Mouse (Mus musculus) midbrain, embryonic 10.5 days (tissue): ENCODE data around the gene Tvp23b. TPM values are rescaled to one million over a fixed set of nuclear protein-coding genes. Genes with fewer than 3 reads are reported as not detected.

Experiments
- DNase-seq: peaks from one replicate; pipeline ENCODE4 v3.0.0-alpha.2; 2017; ENCODE audit warnings: low spot score
- H3K27ac ChIP-seq: fragments of 300-500 bp; sonication (generic); replicated peaks from 2 replicates; pipeline ENCODE4 v1.5.1; 2016; ENCODE audit warnings: mild to moderate bottlenecking
- H3K27me3 ChIP-seq: fragments of 300-500 bp; sonication (generic); 2 replicates; pipeline ENCODE4 v1.6.1; 2016; ENCODE audit warnings: low read depth, mild to moderate bottlenecking; ENCODE audit not compliant: poor library complexity, severe bottlenecking
- H3K36me3 ChIP-seq: fragments of 300-500 bp; sonication (generic); 2 replicates; pipeline ENCODE4 v1.6.1; 2016; ENCODE audit warnings: mild to moderate bottlenecking, moderate library complexity
- H3K4me1 ChIP-seq: fragments of 300-500 bp; sonication (generic); 2 replicates; pipeline ENCODE4 v1.6.1; 2016
- H3K4me3 ChIP-seq: fragments of 300-500 bp; sonication (generic); 2 replicates; pipeline ENCODE4 v1.5.1; 2016; ENCODE audit warnings: mild to moderate bottlenecking, moderate library complexity
- H3K9me3 ChIP-seq: fragments of 300-500 bp; sonication (generic); replicated peaks from 2 replicates; pipeline ENCODE4 v1.6.1; 2016; ENCODE audit warnings: mild to moderate bottlenecking
- WGBS: fragments of 180-500 bp; shearing (Covaris S2); methylation state at CpG from one replicate; pipeline ENCODE4 v1.1.7; 2016; 5-methylcytosine and 5-hydroxymethylcytosine counted together
- polyA plus RNA-seq: library from polyadenylated mRNA; unstranded; fragments of >200 nt; fragmentation: Nextera tagmentation; extraction: Ambion mirVana; gene quantifications from 2 replicates; pipeline ENCODE4 v1.2.1, GENCODE M21; 2016

Tvp23b gene
- polyA plus RNA-seq, 1 experiment from 2014 or later: 43.1 TPM

DNA sequence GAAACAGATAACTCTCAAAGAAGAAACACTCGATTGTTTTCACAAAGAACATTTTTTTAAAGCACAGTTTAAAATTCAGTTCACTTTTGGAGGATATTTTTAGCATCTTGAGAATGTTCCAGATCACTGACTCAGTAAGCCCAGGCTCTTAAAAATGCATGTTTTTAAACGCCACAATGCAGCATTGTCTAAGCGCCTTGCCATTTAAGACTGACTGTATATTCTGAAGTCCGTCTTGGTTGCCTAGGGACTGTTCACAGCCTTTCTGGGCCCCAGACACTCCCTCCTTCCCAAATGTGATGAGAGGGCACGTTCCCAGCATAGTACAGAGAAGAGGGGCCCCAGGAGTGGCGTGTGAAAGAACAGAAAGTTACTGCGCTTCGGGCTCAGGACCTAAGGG is 32.1 kb downstream of the Tvp23b start:
- Histone ChIP-seq H3K36me3 (no peaks in the 10 kb centered on the region), H3K9me3 (no peaks in the 10 kb centered on the region), H3K4me3 (no peak overlapping the region), H3K27me3 (no peaks in the 10 kb centered on the region), H3K27ac (peak overlapping the region; percentile 63), H3K4me1 (peaks cover 10% of the 10 kb centered on the region)
- DNase-seq: no peak
- 60% methylated on average over 8 of the region's 8 CpGs for WGBS

DNA sequence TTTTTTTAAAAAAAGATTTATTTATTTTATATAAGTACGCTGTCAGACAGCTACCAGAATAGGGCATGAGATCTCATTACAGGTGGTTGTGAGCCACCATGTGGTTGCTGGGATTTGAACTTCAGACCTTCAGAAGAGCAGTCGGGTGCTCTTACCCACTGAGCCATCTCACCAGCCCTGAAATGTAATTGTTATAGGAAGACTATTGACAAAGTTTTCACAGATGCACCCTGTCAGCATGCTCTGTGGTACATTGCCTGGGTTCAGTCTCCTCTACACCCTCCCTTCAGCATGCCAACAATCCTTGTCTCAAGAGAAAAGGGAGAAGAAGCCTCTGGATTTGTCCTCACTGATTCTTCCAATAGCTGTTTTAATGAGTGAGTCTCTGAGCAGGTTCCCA is 33.9 kb downstream of the Tvp23b start:
- Histone ChIP-seq H3K9me3 (no peaks in the 10 kb centered on the region), H3K27ac (no peak overlapping the region), H3K4me3 (no peak overlapping the region), H3K27me3 (no peaks in the 10 kb centered on the region), H3K36me3 (no peaks in the 10 kb centered on the region), H3K4me1 (peaks cover 19% of the 10 kb centered on the region)
- 85% methylated on average over 2 of the region's 2 CpGs for WGBS
- no peak for DNase-seq

DNA sequence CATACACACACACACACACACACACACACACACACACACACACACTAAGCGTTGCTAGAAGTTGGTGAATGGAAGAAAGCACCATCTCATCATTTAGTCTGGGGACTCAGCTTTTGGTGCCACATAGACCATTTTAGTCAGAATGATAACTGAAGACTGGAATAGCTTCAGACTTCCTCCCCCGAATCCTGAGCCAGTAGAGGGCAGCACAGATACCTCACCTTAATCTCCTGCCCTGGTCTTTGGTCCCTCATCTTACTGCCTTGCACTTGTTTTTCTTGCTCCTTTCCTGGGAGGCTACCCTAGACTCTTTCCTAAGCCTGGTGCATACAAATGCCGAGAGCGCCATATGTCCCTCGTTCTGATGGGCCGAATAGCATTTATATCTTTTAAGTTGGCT is 35.3 kb downstream of the Tvp23b start:
- 65% methylated on average over 6 of the region's 6 CpGs for WGBS
- H3K4me3 ChIP-seq: no peak overlapping the region
- peaks cover 19% of the 10 kb centered on the region for H3K4me1 ChIP-seq
- no peak overlapping the region for H3K27ac ChIP-seq
- H3K9me3 ChIP-seq: no peaks in the 10 kb centered on the region; the same call in 1 of the 2 replicates
- no peaks in the 10 kb centered on the region for H3K27me3 ChIP-seq
- H3K36me3 ChIP-seq: no peaks in the 10 kb centered on the region
- DNase-seq: no peak

DNA sequence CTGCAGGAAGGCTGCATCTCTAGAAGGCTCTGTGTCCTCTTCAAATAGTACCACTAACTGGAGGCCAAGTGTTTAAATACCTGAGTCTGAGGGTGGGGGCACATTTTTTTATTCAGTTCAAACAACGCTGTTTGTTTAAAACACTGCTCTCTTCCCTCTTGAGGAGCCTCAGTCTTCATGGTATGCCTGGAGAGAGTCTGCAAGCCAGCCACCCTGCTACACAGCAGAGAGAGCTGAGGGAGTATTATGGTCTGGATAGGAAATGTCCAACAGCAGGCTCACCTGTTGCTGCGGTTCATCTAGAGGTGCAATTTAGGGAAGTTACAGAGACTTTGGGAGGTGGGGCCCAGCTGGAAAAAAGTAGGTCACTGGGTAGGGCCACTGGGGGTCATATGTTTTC is 36.2 kb downstream of the Tvp23b start:
- Histone ChIP-seq H3K4me3 (no peak overlapping the region), H3K4me1 (peaks cover 19% of the 10 kb centered on the region), H3K9me3 (no peaks in the 10 kb centered on the region; the same call in 1 of the 2 replicates), H3K36me3 (no peaks in the 10 kb centered on the region), H3K27ac (no peak overlapping the region), H3K27me3 (no peaks in the 10 kb centered on the region)
- 88% methylated on average over 2 of the region's 2 CpGs for WGBS
- no peak for DNase-seq

- H3K36me3 ChIP-seq: no peaks in the 10 kb centered on the region
- H3K4me1 ChIP-seq: peaks cover 22% of the 10 kb centered on the region
- 41% methylated on average over 2 of the region's 2 CpGs for WGBS
- H3K27ac ChIP-seq: no peak overlapping the region
- no peak for DNase-seq
- no peaks in the 10 kb centered on the region for H3K27me3 ChIP-seq
- H3K4me3 ChIP-seq: no peak overlapping the region
- H3K9me3 ChIP-seq: no peaks in the 10 kb centered on the region; the same call in 1 of the 2 replicates
These were observed 37.5 kb downstream of the Tvp23b start for GRCm38 (mm10) chr11:62916765-62917164.

GRCm38 (mm10) chr11:62919946-62920742 is 40.9 kb downstream of the Tvp23b start:
- Histone ChIP-seq H3K27ac (no peak overlapping the region), H3K9me3 (no peaks in the 10 kb centered on the region; the same call in 1 of the 2 replicates), H3K4me1 (peaks cover 22% of the 10 kb centered on the region), H3K27me3 (no peaks in the 10 kb centered on the region), H3K36me3 (no peaks in the 10 kb centered on the region), H3K4me3 (no peak overlapping the region)
- WGBS: 79% methylated on average over 6 of the region's 6 CpGs
- DNase-seq: peak; percentile 16

DNA sequence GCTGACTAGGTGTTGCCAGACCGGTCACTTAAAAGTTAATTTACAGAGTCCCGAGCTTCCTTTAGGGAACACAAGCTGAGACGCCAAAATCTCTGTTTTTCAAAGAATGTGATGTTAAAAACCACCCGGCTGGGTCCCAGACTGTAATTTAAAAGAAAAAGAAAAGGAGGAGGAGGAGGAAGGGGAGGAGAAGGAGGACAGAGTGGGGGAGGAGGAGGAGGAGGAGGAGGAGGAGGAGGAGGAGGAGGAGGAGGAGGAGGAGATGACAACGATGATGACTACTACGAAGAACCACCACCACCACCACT is 41.4 kb downstream of the Tvp23b start:
- no peak for DNase-seq
- Histone ChIP-seq H3K4me1 (peaks cover 22% of the 10 kb centered on the region), H3K27me3 (no peaks in the 10 kb centered on the region), H3K9me3 (no peaks in the 10 kb centered on the region; the same call in 1 of the 2 replicates), H3K4me3 (peak overlapping the region; percentile 47), H3K27ac (no peak overlapping the region), H3K36me3 (no peaks in the 10 kb centered on the region)
- 24% methylated on average over 6 of the region's 6 CpGs for WGBS

- 36% methylated on average over 25 of the region's 25 CpGs for WGBS
- Histone ChIP-seq H3K4me1 (peaks cover 22% of the 10 kb centered on the region), H3K36me3 (no peaks in the 10 kb centered on the region), H3K27ac (peak overlapping the region; percentile 71), H3K27me3 (no peaks in the 10 kb centered on the region), H3K4me3 (peak overlapping the region; percentile 47), H3K9me3 (no peaks in the 10 kb centered on the region; the same call in 1 of the 2 replicates)
- peak; percentile 91 for DNase-seq
These were observed 42.1 kb downstream of the Tvp23b start for GRCm38 (mm10) chr11:62921052-62921977.

GRCm38 (mm10) chr11:62924091-62924761 is 45.0 kb downstream of the Tvp23b start:
- no peak overlapping the region for H3K4me3 ChIP-seq
- no peak for DNase-seq
- peaks cover 13% of the 10 kb centered on the region for H3K4me1 ChIP-seq
- no peak overlapping the region for H3K27ac ChIP-seq
- no peaks in the 10 kb centered on the region for H3K27me3 ChIP-seq
- WGBS: 91% methylated on average over 6 of the region's 6 CpGs
- no peaks in the 10 kb centered on the region; the same call in 1 of the 2 replicates for H3K9me3 ChIP-seq
- H3K36me3 ChIP-seq: no peaks in the 10 kb centered on the region

DNA sequence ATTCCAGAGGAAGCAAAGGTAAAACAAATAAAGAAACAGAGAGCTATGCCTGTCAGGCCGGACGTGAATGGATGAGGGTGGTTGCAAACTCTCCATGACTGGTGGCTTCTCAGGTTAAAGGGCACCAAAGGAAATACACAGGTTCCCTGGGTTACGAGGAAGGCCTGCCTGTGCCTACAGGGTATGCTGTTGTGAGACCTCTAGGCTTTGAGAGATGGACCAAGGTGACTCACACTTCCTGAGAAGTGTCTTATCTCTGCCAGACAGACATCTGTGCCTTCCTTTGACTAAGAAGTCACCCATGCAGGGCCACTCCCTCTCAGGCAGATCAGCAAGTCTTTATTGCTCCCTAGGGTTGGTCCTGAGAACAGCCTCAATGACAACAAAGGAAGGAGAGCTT is 50.5 kb downstream of the Tvp23b start:
- Histone ChIP-seq H3K9me3 (no peaks in the 10 kb centered on the region), H3K4me3 (no peak overlapping the region), H3K36me3 (no peaks in the 10 kb centered on the region), H3K27me3 (no peaks in the 10 kb centered on the region), H3K27ac (no peak overlapping the region), H3K4me1 (no peaks in the 10 kb centered on the region)
- 77% methylated on average over 3 of the region's 3 CpGs for WGBS
- no peak for DNase-seq

DNA sequence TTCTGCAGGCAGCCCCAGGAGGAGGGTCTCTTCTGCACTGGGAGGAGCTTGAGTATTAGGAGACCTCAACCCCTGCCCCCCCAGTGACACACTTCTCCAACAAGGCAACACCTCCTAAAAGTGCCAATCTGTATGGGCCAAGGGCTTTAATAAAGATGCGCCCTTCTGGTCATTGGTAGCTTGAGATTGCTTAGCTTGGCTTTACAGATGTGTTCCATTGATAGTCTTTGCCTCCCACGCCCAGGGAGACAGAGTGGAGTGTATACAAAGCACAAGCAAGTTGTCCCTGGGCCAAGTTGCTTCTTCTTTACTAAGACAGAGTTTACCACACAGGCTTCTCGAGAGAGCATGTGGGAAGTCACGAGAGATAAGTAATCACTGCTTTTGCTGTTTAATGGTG is 51.3 kb downstream of the Tvp23b start:
- H3K36me3 ChIP-seq: no peaks in the 10 kb centered on the region
- no peaks in the 10 kb centered on the region for H3K27me3 ChIP-seq
- no peak for DNase-seq
- no peaks in the 10 kb centered on the region for H3K9me3 ChIP-seq
- H3K27ac ChIP-seq: no peak overlapping the region
- no peak overlapping the region for H3K4me3 ChIP-seq
- WGBS: 86% methylated on average over 4 of the region's 4 CpGs
- no peaks in the 10 kb centered on the region for H3K4me1 ChIP-seq

GRCm38 (mm10) chr11:62931141-62931540 is 51.9 kb downstream of the Tvp23b start:
- H3K27ac ChIP-seq: no peak overlapping the region
- H3K27me3 ChIP-seq: no peaks in the 10 kb centered on the region
- WGBS: 86% methylated on average over 5 of the region's 5 CpGs
- H3K4me1 ChIP-seq: no peaks in the 10 kb centered on the region
- H3K36me3 ChIP-seq: no peaks in the 10 kb centered on the region
- no peak for DNase-seq
- H3K4me3 ChIP-seq: no peak overlapping the region
- H3K9me3 ChIP-seq: no peaks in the 10 kb centered on the region
